Mouse (Mus musculus) megakaryocyte, adult 5-6 weeks (primary cell): Measurements from ENCODE around the gene Nek6. TPM values are rescaled to one million over a fixed set of nuclear protein-coding genes. Genes with fewer than 3 reads are reported as not detected.

ENCODE experiments used
- ATAC-seq: 2 replicates; pipeline ENCODE4 v1.8.0; 2016; ENCODE audit warnings: mild to moderate bottlenecking, inconsistent platforms; ENCODE audit not compliant: poor library complexity, severe bottlenecking
- total RNA-seq, 2 experiments: library from RNA; stranded (forward) in 1 of 2; stranded (reverse) in 1 of 2; fragments of 153-499, 151-499 nt in 1 of 2; fragments of 221-1000, 200-1000 nt in 1 of 2; gene quantifications; 2 replicates each; pipeline versions ENCODE4 v1.2.3 to v1.2.4; 2015 to 2017

Gene Nek6
- total RNA-seq, 2 experiments from 2014 or later, result 1.9 to 4.1 TPM

- no peak for ATAC-seq
Observed at GRCm38 (mm10) chr2:38571971-38572601, 60.6 kb downstream of the Nek6 start.

- ATAC-seq, result 0 out of 2 replicates have a peak, but pooled peaks have one; percentile 14
Observed at GRCm38 (mm10) chr2:38574697-38575096, 63.3 kb downstream of the Nek6 start.

- ATAC-seq, result no peak
Observed at GRCm38 (mm10) chr2:38578602-38579521, 67.4 kb downstream of the Nek6 start.

- no peak for ATAC-seq
Observed at GRCm38 (mm10) chr2:38579528-38579927, 68.1 kb downstream of the Nek6 start.

GRCm38 (mm10) chr2:38583982-38584381, 72.5 kb downstream of the Nek6 start:
- no peak for ATAC-seq

GRCm38 (mm10) chr2:38584514-38585378, 73.3 kb downstream of the Nek6 start:
- ATAC-seq, result no peak

GRCm38 (mm10) chr2:38585379-38585736, 73.9 kb downstream of the Nek6 start:
- no peak for ATAC-seq

- no peak for ATAC-seq
Observed at GRCm38 (mm10) chr2:38586733-38587132, 75.3 kb downstream of the Nek6 start.

- ATAC-seq, result peak; percentile 57; the same call in 1 of the 2 replicates
Observed at GRCm38 (mm10) chr2:38591751-38592459, 80.5 kb downstream of the Nek6 start.

GRCm38 (mm10) chr2:38594874-38595273, 83.4 kb downstream of the Nek6 start:
- ATAC-seq, result no peak

GRCm38 (mm10) chr2:38597896-38598295, 86.5 kb downstream of the Nek6 start:
- ATAC-seq, result peak; percentile 57

- no peak for ATAC-seq
Observed at GRCm38 (mm10) chr2:38598395-38598794, 87.0 kb downstream of the Nek6 start.

- ATAC-seq, result no peak
Observed at GRCm38 (mm10) chr2:38600842-38601241, 89.4 kb downstream of the Nek6 start.

GRCm38 (mm10) chr2:38607716-38608115, 96.3 kb downstream of the Nek6 start:
- ATAC-seq, result no peak

- no peak for ATAC-seq
Observed at GRCm38 (mm10) chr2:38608831-38609309, 97.4 kb downstream of the Nek6 start.

- no peak for ATAC-seq
Observed at GRCm38 (mm10) chr2:38609310-38609709, 97.9 kb downstream of the Nek6 start.

- no peak for ATAC-seq
Observed at GRCm38 (mm10) chr2:38610161-38610560, 98.7 kb downstream of the Nek6 start.

GRCm38 (mm10) chr2:38612596-38612995, 101.2 kb downstream of the Nek6 start:
- ATAC-seq, result no peak

GRCm38 (mm10) chr2:38613576-38613975, 102.1 kb downstream of the Nek6 start:
- no peak for ATAC-seq

GRCm38 (mm10) chr2:38614437-38614836, 103.0 kb downstream of the Nek6 start:
- ATAC-seq, result no peak
